Comparison of ENCODE assay signal across 8 mouse cellular contexts in the genomic region with DNA sequence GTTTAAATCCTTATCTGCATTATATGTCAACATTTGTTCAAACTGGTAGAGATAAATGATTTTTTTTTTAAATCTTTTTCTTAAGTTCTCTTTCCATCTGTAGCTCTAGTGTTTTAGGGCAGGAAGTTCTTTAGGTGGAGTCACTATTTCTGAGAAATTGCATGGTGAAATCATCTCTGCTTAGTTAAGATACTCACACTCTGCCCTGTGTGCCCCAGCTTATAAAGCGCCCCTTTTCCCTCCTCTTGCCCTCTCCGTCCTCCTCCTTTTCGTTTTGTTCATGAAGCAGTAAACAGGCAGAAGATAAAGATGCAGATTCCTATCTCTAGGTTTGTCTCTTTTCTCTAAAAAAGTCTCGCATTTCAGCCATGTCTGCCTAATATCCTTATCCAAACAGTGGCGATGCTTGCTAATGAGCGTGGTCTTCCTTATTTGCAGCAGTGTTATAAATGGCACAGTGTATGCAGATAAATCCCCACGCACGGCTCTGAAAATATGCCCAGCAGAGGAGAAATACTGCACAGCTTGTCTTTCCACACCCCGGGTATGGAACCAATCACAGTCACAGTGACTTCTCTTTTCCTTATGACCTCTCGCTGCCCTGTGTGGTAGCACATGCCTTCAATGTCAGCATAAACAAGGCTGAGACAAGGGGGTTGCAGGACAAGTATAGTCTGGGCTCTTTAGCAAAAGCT.
DNase-seq lines count a peak whose midpoint lies in the region; ATAC-seq and TF ChIP-seq lines count a peak whose summit lies in the region.

No protein-coding gene starts in this region.

- ATAC-seq in lung, embryonic 14.5 days (ENCODE audit: insufficient read depth), result peak; percentile 78; the same call in 1 of the 2 replicates
- ATAC-seq in forebrain, postnatal 0 days, result peak; percentile 42
- ATAC-seq in limb, embryonic 15.5 days (ENCODE audit: insufficient number of reproducible peaks, low FRiP score, low TSS enrichment, low read depth), result no peak

- intact Hi-C loops in gastrocnemius, adult 2 months (cut with DNase I), result no loop called here

- no peaks in the 10 kb centered on the region for H3K36me3 ChIP-seq in lung, embryonic 14.5 days (ENCODE audit: insufficient read depth)
- no peaks in the 10 kb centered on the region for H3K36me3 ChIP-seq in forebrain, postnatal 0 days (ENCODE audit: insufficient read depth)
- H3K36me3 ChIP-seq in limb, embryonic 15.5 days, result no peaks in the 10 kb centered on the region

- no peaks in the 10 kb centered on the region for H3K27me3 ChIP-seq in lung, embryonic 14.5 days (ENCODE audit: insufficient read depth, low read length)
- H3K27me3 ChIP-seq in forebrain, postnatal 0 days (ENCODE audit: insufficient read depth, low read length), result no peaks in the 10 kb centered on the region
- H3K27me3 ChIP-seq in limb, embryonic 15.5 days, result no peaks in the 10 kb centered on the region

- WGBS in lung, embryonic 14.5 days, result 10% methylated on average over 10 of the region's 10 CpGs
- whole genome bisulfite sequencing in forebrain, postnatal 0 days, result 22% methylated on average over 10 of the region's 10 CpGs
- 35% methylated on average over 10 of the region's 10 CpGs for WGBS in limb, embryonic 15.5 days

- DNase-seq in lung, embryonic 14.5 days, result peak; percentile 42
- no peak for DNase-seq in lung, postnatal 25 days (ENCODE audit: low spot score)
- DNase-seq in forebrain, postnatal 0 days, result peak; percentile 55
- DNase-seq in right cerebral cortex, postnatal 14 days, result peak; percentile 14
- DNase-seq in spleen, postnatal 14 days (ENCODE audit: low spot score in 2 of 2), result no peak
- DNase-seq in thymus, adult 18-20 months, result no peak
- no peak for DNase-seq in gastrocnemius, adult 2 months

- H3K4me1 ChIP-seq in lung, embryonic 14.5 days (ENCODE audit: insufficient read depth), result peaks cover 8% of the 10 kb centered on the region; the same call in 1 of the 2 replicates
- peaks cover 7% of the 10 kb centered on the region; the same call in 1 of the 2 replicates for H3K4me1 ChIP-seq in forebrain, postnatal 0 days (ENCODE audit: insufficient read depth)
- peaks cover 13% of the 10 kb centered on the region for H3K4me1 ChIP-seq in limb, embryonic 15.5 days

- no peaks in the 10 kb centered on the region for H3K9me3 ChIP-seq in lung, embryonic 14.5 days (ENCODE audit: low read depth, low read length)
- no peaks in the 10 kb centered on the region for H3K9me3 ChIP-seq in forebrain, postnatal 0 days (ENCODE audit: low read length)
- no peaks in the 10 kb centered on the region for H3K9me3 ChIP-seq in limb, embryonic 15.5 days

- TF ChIP-seq CTCF in lung, embryonic 14.5 days (IDR thresholded peaks at IDR 0.05; ENCODE audit: low read depth), result no peak
- TF ChIP-seq CTCF in forebrain, postnatal 0 days (IDR thresholded peaks at IDR 0.05; ENCODE audit: low read depth), result no peak
- no peak for TF ChIP-seq CTCF in gastrocnemius, adult 2 months (IDR thresholded peaks at IDR 0.05)

- peak overlapping the region; percentile 23; the same call in 1 of the 2 replicates for H3K9ac ChIP-seq in lung, embryonic 14.5 days
- H3K9ac ChIP-seq in forebrain, postnatal 0 days, result peak overlapping the region; percentile 51
- H3K9ac ChIP-seq in limb, embryonic 15.5 days, result no peak overlapping the region

- H3K4me2 ChIP-seq in lung, embryonic 14.5 days, result peak overlapping the region; percentile 66
- peak overlapping the region; percentile 59 for H3K4me2 ChIP-seq in forebrain, postnatal 0 days (ENCODE audit: low read depth)
- H3K4me2 ChIP-seq in limb, embryonic 15.5 days, result peak overlapping the region; percentile 37

- H3K27ac ChIP-seq in lung, embryonic 14.5 days (ENCODE audit: low read depth), result no peak overlapping the region
- H3K27ac ChIP-seq in forebrain, postnatal 0 days (ENCODE audit: low read depth, low read length), result peak overlapping the region; percentile 51; the same call in 1 of the 2 replicates
- H3K27ac ChIP-seq in limb, embryonic 15.5 days, result no peak overlapping the region
- H3K27ac ChIP-seq in gastrocnemius, adult 2 months, result no peak overlapping the region

- peak overlapping the region; percentile 28; the same call in 1 of the 2 replicates for H3K4me3 ChIP-seq in lung, embryonic 14.5 days (ENCODE audit: low read depth, low read length)
- peak overlapping the region; percentile 39 for H3K4me3 ChIP-seq in forebrain, postnatal 0 days (ENCODE audit: low read depth, low read length)
- H3K4me3 ChIP-seq in limb, embryonic 15.5 days, result peak overlapping the region; percentile 23
- no peak overlapping the region; the same call in 1 of the 2 replicates for H3K4me3 ChIP-seq in gastrocnemius, adult 2 months

Comparison
In these comparisons a context has a peak if more than half of its experiments do, and no peak if none do; other contexts are left out.
1. DNase-seq: peak in lung, embryonic 14.5 days (single experiment), forebrain, postnatal 0 days (single experiment) and right cerebral cortex, postnatal 14 days (single experiment); none in lung, postnatal 25 days (single experiment), spleen, postnatal 14 days (0 of 2), thymus, adult 18-20 months (0 of 2) and gastrocnemius, adult 2 months (single experiment).
2. Peak in every context shown above with its lines, with median percentiles within 50 percentile points of each other: H3K4me2 ChIP-seq.